Mouse (Mus musculus): ENCODE results near the gene Lin7c.

DNA sequence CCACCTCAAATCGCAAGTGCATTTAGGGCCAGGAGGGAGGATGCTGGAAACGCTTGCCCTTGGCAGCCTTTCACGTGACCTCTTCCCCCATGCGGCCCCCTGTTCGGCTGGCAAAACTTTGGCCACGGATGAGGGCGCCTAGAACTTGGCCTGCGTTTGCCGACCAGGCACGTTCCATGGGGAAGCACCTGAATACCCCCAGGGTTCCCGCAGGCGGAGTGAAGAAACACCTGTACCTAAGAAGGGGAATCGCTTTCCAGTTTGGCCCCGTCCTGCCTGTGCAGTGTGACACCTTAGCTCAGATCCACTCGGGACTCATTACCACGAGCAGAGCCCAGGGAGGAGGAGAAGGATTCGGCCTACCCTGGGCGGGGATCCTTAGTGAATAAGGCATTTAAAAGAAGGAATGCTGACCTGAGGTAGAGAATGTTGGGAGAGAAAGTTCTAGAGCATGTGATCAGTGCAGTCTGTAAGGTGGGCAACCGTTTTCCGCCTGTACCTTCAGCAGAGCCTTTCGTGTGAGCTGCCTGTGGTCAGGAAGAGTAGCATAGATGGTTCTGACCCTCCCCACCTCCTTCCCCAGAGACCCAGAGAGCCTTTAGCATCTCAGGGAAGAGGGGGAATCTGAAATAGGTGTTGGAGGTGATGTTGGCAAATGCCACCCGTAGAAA, 28.1 kb downstream of the Lin7c start:
- no peak for TF ChIP-seq POLR2A (IDR thresholded peaks at IDR 0.05; ENCODE audit: low read depth, low read length)
- TF ChIP-seq CTCF (IDR thresholded peaks at IDR 0.05; ENCODE audit: extremely low read depth, insufficient read length, insufficient replicate concordance, low read depth, low read length): no peak

Measured in small intestine, adult 2 months (tissue).